Mouse (Mus musculus): ENCODE measurements around the gene Eif4g3. TPM values are rescaled to one million over a fixed set of nuclear protein-coding genes. Genes with fewer than 3 reads are reported as not detected.

Eif4g3 gene
- total and polyA plus RNA-seq, 3 experiments: 25.5 to 97.9 (median 72.3) TPM

DNA sequence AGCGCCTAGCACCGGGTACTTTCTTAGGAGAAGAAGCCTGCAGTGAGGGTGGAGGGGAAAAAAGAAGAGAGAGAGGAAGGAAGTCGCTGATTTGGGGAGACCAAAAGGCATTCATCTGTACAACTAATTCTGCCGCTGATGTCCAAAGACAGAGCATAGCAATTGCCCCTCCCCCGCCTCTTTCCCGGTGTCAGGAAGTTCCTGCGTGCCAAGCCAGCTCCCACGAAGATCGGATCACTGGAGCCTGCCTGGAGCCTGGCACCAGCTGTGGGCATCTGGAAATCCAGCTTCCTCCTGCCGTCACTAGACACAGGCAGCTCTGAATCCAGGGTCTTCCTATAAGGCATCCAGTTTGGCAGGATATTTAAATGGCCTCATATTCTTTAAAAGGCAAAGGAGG lies 8.6 kb upstream of the Eif4g3 start:
- TF ChIP-seq GATA1 (IDR thresholded peaks at IDR 0.05; ENCODE audit: borderline replicate concordance, low read length) (no peak), POLR2AphosphoS5 (IDR thresholded peaks at IDR 0.05; ENCODE audit: insufficient replicate concordance, low read depth, low read length) (no peak), CTCF (IDR thresholded peaks at IDR 0.05; ENCODE audit: low read depth, low read length) (no peak), GATA2 (IDR thresholded peaks at IDR 0.05; ENCODE audit: borderline replicate concordance, low read depth, low read length) (no peak), TAL1 (conservative IDR thresholded peaks at IDR 0.05; ENCODE audit: low read depth, low read length) (no peak)
- ATAC-seq (ENCODE audit: extremely low read depth, insufficient number of reproducible peaks, low FRiP score, poor library complexity, severe bottlenecking): no peak
- no peaks in the 10 kb centered on the region for H3K36me3 ChIP-seq (replicated peaks)
- peaks cover 18% of the 10 kb centered on the region for H3K27me3 ChIP-seq (ENCODE audit: insufficient read depth, low read length)
- H3K4me3 ChIP-seq (ENCODE audit: low read depth, low read length): no peak overlapping the region
- no peak for DNase-seq (ENCODE audit: low spot score)
- no peaks in the 10 kb centered on the region for H3K9me3 ChIP-seq (replicated peaks)
- no peaks in the 10 kb centered on the region for H3K4me1 ChIP-seq (ENCODE audit: insufficient read depth, low read depth, low read length)

GRCm38 (mm10) chr4:137984746-137985145 lies 8.1 kb upstream of the Eif4g3 start:
- no peaks in the 10 kb centered on the region for H3K9me3 ChIP-seq (replicated peaks)
- H3K4me1 ChIP-seq (ENCODE audit: insufficient read depth, low read depth, low read length): no peaks in the 10 kb centered on the region
- TF ChIP-seq TAL1 (conservative IDR thresholded peaks at IDR 0.05; ENCODE audit: low read depth, low read length) (no peak), GATA2 (IDR thresholded peaks at IDR 0.05; ENCODE audit: borderline replicate concordance, low read depth, low read length) (no peak), CTCF (IDR thresholded peaks at IDR 0.05; ENCODE audit: low read depth, low read length) (no peak), GATA1 (IDR thresholded peaks at IDR 0.05; ENCODE audit: borderline replicate concordance, low read length) (no peak), POLR2AphosphoS5 (IDR thresholded peaks at IDR 0.05; ENCODE audit: insufficient replicate concordance, low read depth, low read length) (no peak)
- H3K36me3 ChIP-seq (replicated peaks): no peaks in the 10 kb centered on the region
- peaks cover 23% of the 10 kb centered on the region for H3K27me3 ChIP-seq (ENCODE audit: insufficient read depth, low read length)
- no peak for ATAC-seq (ENCODE audit: extremely low read depth, insufficient number of reproducible peaks, low FRiP score, poor library complexity, severe bottlenecking)
- no peak for DNase-seq (ENCODE audit: low spot score)
- H3K4me3 ChIP-seq (ENCODE audit: low read depth, low read length): no peak overlapping the region

GRCm38 (mm10) chr4:137989426-137989825 lies 3.4 kb upstream of the Eif4g3 start:
- Histone ChIP-seq H3K36me3 (replicated peaks) (no peaks in the 10 kb centered on the region), H3K4me3 (ENCODE audit: low read depth, low read length) (no peak overlapping the region), H3K9me3 (replicated peaks) (peaks cover 3% of the 10 kb centered on the region; the same call in 1 of the 2 replicates), H3K27me3 (ENCODE audit: insufficient read depth, low read length) (peaks cover 54% of the 10 kb centered on the region), H3K4me1 (ENCODE audit: insufficient read depth, low read depth, low read length) (peaks cover 13% of the 10 kb centered on the region)
- DNase-seq (ENCODE audit: low spot score) (no peak), ATAC-seq (ENCODE audit: extremely low read depth, insufficient number of reproducible peaks, low FRiP score, poor library complexity, severe bottlenecking) (no peak)
- TF ChIP-seq CTCF (IDR thresholded peaks at IDR 0.05; ENCODE audit: low read depth, low read length) (no peak), TAL1 (conservative IDR thresholded peaks at IDR 0.05; ENCODE audit: low read depth, low read length) (no peak), GATA2 (IDR thresholded peaks at IDR 0.05; ENCODE audit: borderline replicate concordance, low read depth, low read length) (no peak), POLR2AphosphoS5 (IDR thresholded peaks at IDR 0.05; ENCODE audit: insufficient replicate concordance, low read depth, low read length) (no peak), GATA1 (IDR thresholded peaks at IDR 0.05; ENCODE audit: borderline replicate concordance, low read length) (no peak)

- Histone ChIP-seq H3K36me3 (replicated peaks) (peaks cover 6% of the 10 kb centered on the region), H3K27me3 (ENCODE audit: insufficient read depth, low read length) (peaks cover 50% of the 10 kb centered on the region), H3K4me1 (ENCODE audit: insufficient read depth, low read depth, low read length) (peaks cover 22% of the 10 kb centered on the region), H3K4me3 (ENCODE audit: low read depth, low read length) (no peak overlapping the region), H3K9me3 (replicated peaks) (peaks cover 3% of the 10 kb centered on the region; the same call in 1 of the 2 replicates)
- ATAC-seq (ENCODE audit: extremely low read depth, insufficient number of reproducible peaks, low FRiP score, poor library complexity, severe bottlenecking) (no peak), DNase-seq (ENCODE audit: low spot score) (no peak)
- TF ChIP-seq GATA2 (IDR thresholded peaks at IDR 0.05; ENCODE audit: borderline replicate concordance, low read depth, low read length): no peak
- no peak for TF ChIP-seq POLR2AphosphoS5 (IDR thresholded peaks at IDR 0.05; ENCODE audit: insufficient replicate concordance, low read depth, low read length)
- no peak for TF ChIP-seq GATA1 (IDR thresholded peaks at IDR 0.05; ENCODE audit: borderline replicate concordance, low read length)
Measured at GRCm38 (mm10) chr4:137990433-137990832, 2.4 kb upstream of the Eif4g3 start.

DNA sequence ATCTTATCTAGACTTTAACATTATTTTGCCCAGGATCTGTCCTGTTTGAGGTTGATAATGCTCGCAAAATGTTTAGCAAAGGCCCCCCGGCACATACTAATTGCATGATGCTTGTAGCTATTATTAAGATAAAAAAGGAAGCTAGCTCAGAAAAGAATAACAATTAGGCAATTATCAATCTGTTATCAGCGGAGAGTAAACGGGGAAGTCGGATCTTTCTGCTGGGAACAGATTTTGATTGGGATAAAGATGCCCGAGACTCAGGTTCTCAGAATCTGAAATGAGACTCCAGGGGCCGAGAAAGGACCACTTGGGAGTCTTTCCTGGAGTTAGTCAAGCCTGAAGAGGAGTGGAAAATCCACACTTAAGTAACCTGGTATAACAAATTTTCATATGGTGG lies 1.6 kb upstream of the Eif4g3 start:
- Histone ChIP-seq H3K4me1 (ENCODE audit: insufficient read depth, low read depth, low read length) (peaks cover 30% of the 10 kb centered on the region), H3K9me3 (replicated peaks) (peaks cover 3% of the 10 kb centered on the region; the same call in 1 of the 2 replicates), H3K4me3 (ENCODE audit: low read depth, low read length) (no peak overlapping the region), H3K27me3 (ENCODE audit: insufficient read depth, low read length) (peaks cover 47% of the 10 kb centered on the region), H3K36me3 (replicated peaks) (peaks cover 14% of the 10 kb centered on the region)
- no peak for TF ChIP-seq POLR2AphosphoS5 (IDR thresholded peaks at IDR 0.05; ENCODE audit: insufficient replicate concordance, low read depth, low read length)
- TF ChIP-seq TAL1 (conservative IDR thresholded peaks at IDR 0.05; ENCODE audit: low read depth, low read length): no peak
- TF ChIP-seq GATA1 (IDR thresholded peaks at IDR 0.05; ENCODE audit: borderline replicate concordance, low read length): no peak
- no peak for TF ChIP-seq CTCF (IDR thresholded peaks at IDR 0.05; ENCODE audit: low read depth, low read length)
- no peak for TF ChIP-seq GATA2 (IDR thresholded peaks at IDR 0.05; ENCODE audit: borderline replicate concordance, low read depth, low read length)
- ATAC-seq (ENCODE audit: extremely low read depth, insufficient number of reproducible peaks, low FRiP score, poor library complexity, severe bottlenecking) (no peak), DNase-seq (ENCODE audit: low spot score) (no peak)

GRCm38 (mm10) chr4:137993291-137993758 lies 503 bp downstream of the Eif4g3 start:
- Histone ChIP-seq H3K36me3 (replicated peaks) (peaks cover 31% of the 10 kb centered on the region), H3K9me3 (replicated peaks) (peaks cover 3% of the 10 kb centered on the region; the same call in 1 of the 2 replicates), H3K4me1 (ENCODE audit: insufficient read depth, low read depth, low read length) (peaks cover 36% of the 10 kb centered on the region), H3K27me3 (ENCODE audit: insufficient read depth, low read length) (peaks cover 43% of the 10 kb centered on the region), H3K4me3 (ENCODE audit: low read depth, low read length) (peak overlapping the region; percentile 81)
- TF ChIP-seq GATA2 (IDR thresholded peaks at IDR 0.05; ENCODE audit: borderline replicate concordance, low read depth, low read length): no peak
- no peak for TF ChIP-seq POLR2AphosphoS5 (IDR thresholded peaks at IDR 0.05; ENCODE audit: insufficient replicate concordance, low read depth, low read length)
- TF ChIP-seq TAL1 (conservative IDR thresholded peaks at IDR 0.05; ENCODE audit: low read depth, low read length): no peak
- no peak for TF ChIP-seq CTCF (IDR thresholded peaks at IDR 0.05; ENCODE audit: low read depth, low read length)
- TF ChIP-seq GATA1 (IDR thresholded peaks at IDR 0.05; ENCODE audit: borderline replicate concordance, low read length): no peak
- DNase-seq (ENCODE audit: low spot score) (peak; percentile 96), ATAC-seq (ENCODE audit: extremely low read depth, insufficient number of reproducible peaks, low FRiP score, poor library complexity, severe bottlenecking) (peak; percentile 72)
